Mouse (Mus musculus) gastrocnemius, postnatal 25 days (tissue): ENCODE results near the gene Prss50. TPM values are rescaled to one million over a fixed set of nuclear protein-coding genes. Genes with fewer than 3 reads are reported as not detected.

Experiments
- DNase-seq: peaks from one replicate; pipeline ENCODE4 v3.0.0; 2022
- total RNA-seq, 2 experiments: library from RNA; stranded (reverse); gene quantifications; 1 replicate in 1 of 2; 2 replicates in 1 of 2; pipeline ENCODE4 v1.2.3; 2021

Gene Prss50
- total RNA-seq, 2 experiments from 2014 or later = not detected

- no peak for DNase-seq
Measured at GRCm38 (mm10) chr9:110907201-110907837, 49.6 kb downstream of the Prss50 start.

GRCm38 (mm10) chr9:110907838-110908630 is 50.3 kb downstream of the Prss50 start:
- DNase-seq = no peak

- DNase-seq = no peak
Measured at GRCm38 (mm10) chr9:110908631-110909016, 50.9 kb downstream of the Prss50 start.

- DNase-seq = no peak
Measured at GRCm38 (mm10) chr9:110909371-110909967, 51.7 kb downstream of the Prss50 start.

Other genes with a start within 250 kb of the Prss50 start
- under 1 TPM; 0.80 to 0.87 TPM for gene Nradd, start 233.5 kb upstream of the Prss50 start, total RNA-seq
- 1 to 10 TPM; 2.9 to 3.2 TPM for gene Nbeal2, start 203.8 kb upstream of the Prss50 start, total RNA-seq
- 10 to 100 TPM; 46.9 to 47.1 TPM for gene Ccdc12, start 201.5 kb upstream of the Prss50 start, total RNA-seq
- gene Myl3, start 116.1 kb upstream of the Prss50 start, total RNA-seq = 100 to 1,000 TPM; 119 to 840 TPM
- 1 to 10 TPM; 1.3 to 2.4 TPM for gene Pth1r, start 110.8 kb upstream of the Prss50 start, total RNA-seq
- gene Prss42, start 59.8 kb upstream of the Prss50 start, total RNA-seq = not detected
- gene Prss44, start 44.0 kb upstream of the Prss50 start, total RNA-seq = not detected
- gene Prss43, start 31.3 kb upstream of the Prss50 start, total RNA-seq = not detected
- not detected for gene Prss45, start 23.4 kb upstream of the Prss50 start, total RNA-seq
- not detected for gene Prss46, start 13.5 kb upstream of the Prss50 start, total RNA-seq
- gene Als2cl, start 21.9 kb downstream of the Prss50 start, total RNA-seq = 1 to 10 TPM; 3.9 to 8.2 TPM
- under 1 TPM; 0.43 to 0.62 TPM for gene Tmie, start 22.1 kb downstream of the Prss50 start, total RNA-seq
- gene Fam240a, start 58.9 kb downstream of the Prss50 start, total RNA-seq = 1 to 10 TPM; 2.0 to 2.7 TPM
- gene Tdgf1, start 88.2 kb downstream of the Prss50 start, total RNA-seq = not detected
- 10 to 100 TPM; 52.4 to 64.1 TPM for gene Lrrc2, start 93.6 kb downstream of the Prss50 start, total RNA-seq
- gene Rtp3, start 132.6 kb downstream of the Prss50 start, total RNA-seq = 1 to 10 TPM in 1 of 2 experiments, under 1 TPM in 1; 0.70 to 1.3 TPM
- not detected for gene Ltf, start 161.3 kb downstream of the Prss50 start, total RNA-seq
- gene Ccrl2, start 199.6 kb downstream of the Prss50 start, total RNA-seq = 1 to 10 TPM; 4.3 to 4.4 TPM